Mouse (Mus musculus): ENCODE measurements at regions not wholly inside any gene's neighbourhood (a gene's known extent, or its start where the extent isn't known, plus 50 kb on each side); places are given as distances from the start of the nearest gene placed in this dataset.

DNA sequence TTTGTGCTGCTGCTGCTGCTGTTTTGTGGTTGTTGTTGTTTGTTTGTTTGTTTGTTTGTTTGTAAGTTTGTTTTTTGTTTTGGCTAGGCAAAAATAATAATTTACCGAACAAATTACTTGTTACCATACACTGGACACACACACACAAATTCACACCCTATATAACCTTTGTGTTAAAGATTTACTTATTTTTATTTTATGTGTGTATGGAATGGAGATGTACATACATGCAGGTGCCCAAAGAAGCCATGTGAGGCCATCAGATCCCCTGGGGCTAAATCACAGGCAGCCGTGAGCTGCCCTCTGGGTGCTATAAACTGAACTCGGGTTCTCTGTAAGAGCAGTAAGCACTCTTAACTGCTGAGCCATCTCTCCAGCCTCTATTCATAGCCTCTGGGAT, 56.0 kb downstream of the Pttg1 start:
- in situ Hi-C loops (cut with MboI, MseI) = loop anchor here (5.0 to 10.0 kb wide), 2 partner anchors 52 to 1135 kb away; no protein-coding TSS in a partner anchor

DNA sequence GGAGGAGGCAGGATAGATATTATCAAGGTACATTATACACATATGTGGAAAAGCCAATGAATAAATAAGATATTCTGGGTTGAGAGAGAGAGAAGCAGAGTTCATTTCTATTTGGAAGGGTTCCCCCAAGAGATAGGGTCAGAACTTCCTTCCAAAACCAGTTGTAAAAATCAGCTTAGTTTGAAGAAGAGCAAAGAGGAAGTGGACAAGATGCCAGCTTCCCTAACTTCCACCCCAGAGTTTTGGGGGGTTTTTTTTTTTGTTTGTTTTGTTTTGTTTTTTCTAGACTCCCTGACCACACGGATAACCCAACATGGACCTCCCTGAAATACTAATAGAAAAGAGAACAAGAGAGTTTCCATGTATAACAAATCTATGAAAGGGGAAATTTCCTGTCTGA, 57.7 kb downstream of the Pttg1 start:
- in situ Hi-C loops (cut with MboI, MseI) = no loop called here

DNA sequence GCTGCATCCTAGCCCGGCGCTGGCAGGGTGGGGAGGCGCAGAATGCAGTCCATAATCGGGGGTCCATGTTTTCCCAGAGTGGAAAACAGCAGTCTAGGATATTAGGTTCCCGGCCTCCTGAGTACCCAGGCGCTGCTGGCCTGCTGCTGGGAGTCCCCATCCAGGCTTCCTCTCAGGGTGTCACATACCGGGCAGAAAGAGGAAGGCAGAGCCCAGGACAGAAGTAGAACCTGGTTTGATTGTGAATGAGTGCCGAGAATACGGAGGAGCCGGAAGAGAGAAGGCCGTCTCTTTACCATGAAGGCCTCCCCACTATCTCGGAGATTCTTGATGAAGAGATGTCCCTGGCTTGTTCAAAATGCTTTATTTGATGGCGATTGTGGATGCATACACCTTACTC, 64.2 kb downstream of the Pttg1 start:
- in situ Hi-C loops (cut with MboI, MseI) = no loop called here

DNA sequence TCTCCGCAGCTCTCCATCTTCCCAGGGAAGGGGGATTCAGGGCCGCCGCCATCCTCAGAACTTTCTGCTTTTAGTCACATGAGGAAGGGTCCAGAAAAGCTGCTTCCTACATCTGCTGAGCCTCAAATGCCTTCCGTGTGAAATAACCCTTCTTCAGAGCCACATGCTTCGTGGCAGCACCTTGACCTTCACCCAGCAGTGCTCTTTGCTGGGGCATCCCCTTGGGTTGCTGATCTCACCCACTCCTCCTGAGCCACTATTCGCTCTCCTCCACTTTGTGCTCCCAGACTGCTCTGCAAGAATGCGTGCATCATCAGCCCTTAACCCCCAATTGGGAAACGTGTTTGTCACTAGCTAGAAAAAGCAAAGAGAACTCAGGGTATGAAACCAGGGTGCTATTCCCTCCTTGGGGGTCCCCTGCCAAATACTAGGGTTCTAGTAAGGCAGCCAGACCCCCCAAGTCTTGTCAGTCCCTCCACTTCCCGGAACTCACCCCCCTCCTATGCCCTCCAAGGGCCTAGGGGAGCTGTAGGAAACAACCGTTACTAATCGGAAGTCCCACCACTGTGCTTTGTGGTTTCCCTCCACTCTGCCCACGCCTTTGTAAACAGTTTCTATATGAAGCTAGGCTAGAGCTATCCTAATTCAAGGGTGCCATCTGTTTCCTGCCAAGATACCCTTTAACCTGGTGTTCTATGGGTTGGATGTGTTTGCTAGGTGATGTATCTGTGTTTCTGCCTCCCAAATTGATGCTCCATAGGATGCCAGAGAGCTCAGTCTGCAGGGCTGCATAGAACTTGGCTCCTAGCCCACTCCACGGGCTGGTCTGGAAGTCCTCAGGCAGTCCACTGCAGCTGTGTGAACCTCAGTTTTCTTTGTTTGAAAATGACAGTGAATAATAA, 67.4 kb downstream of the Pttg1 start:
- in situ Hi-C loops (cut with MboI, MseI) = no loop called here

DNA sequence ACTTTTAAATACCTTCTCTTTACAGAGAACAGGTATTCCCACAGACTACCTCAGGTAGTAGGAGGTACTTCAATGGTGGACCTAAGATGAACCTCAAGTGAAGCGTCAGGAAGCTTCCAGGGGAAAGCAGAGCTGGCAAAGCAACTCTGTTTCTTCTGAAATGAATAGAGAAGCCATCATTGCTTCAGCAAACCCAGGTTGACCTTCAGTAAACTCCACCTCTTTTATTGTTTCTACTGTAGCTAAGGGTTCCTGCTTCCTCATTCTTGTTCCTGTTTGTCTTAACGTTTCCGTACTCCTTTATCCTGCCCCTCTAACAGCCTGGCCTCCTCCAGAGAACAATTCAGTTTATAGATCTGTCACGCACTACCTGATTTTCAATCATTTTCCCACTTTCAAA, 72.4 kb downstream of the Pttg1 start:
- in situ Hi-C loops (cut with MboI, MseI) = no loop called here

DNA sequence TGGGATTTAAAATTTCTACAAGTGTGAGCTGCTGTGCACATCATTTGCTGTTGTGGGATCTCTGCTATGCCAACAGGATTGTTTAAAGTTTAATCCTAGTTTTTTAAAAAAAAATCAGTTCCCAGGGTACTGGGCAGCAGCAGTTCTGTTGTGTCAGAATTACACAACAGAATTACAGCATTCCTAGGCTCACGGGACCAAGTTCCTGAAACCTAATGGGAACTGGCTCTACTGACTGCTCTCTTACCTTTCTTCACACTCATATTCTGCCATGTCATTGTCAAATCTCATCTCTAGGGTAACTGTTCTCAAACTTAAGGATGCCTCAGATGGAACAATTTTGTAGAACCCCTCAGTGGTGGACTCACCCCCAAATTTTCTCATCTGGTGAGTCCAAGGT, 73.0 kb downstream of the Pttg1 start:
- in situ Hi-C loops (cut with MboI, MseI) = no loop called here

DNA sequence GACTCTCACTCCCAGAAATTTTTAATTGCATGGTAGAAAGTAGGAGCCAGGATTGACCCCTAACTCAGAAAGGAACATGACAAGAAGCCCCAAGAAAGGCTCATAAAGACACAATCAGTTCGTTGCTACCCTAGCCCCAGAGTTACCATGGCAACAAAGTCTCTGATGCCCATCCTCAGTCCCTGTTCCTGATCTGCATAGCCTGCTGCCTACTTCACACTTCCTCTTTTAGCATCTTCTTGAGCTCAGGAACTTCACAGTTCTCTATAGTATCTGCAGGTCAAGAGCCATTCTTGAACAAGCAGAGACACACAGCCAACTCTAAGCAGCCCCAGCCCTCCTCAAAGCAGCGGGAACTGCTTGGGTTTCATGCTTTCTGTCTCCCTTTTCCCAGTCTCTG, 74.2 kb downstream of the Pttg1 start:
- in situ Hi-C loops (cut with MboI, MseI) = no loop called here

DNA sequence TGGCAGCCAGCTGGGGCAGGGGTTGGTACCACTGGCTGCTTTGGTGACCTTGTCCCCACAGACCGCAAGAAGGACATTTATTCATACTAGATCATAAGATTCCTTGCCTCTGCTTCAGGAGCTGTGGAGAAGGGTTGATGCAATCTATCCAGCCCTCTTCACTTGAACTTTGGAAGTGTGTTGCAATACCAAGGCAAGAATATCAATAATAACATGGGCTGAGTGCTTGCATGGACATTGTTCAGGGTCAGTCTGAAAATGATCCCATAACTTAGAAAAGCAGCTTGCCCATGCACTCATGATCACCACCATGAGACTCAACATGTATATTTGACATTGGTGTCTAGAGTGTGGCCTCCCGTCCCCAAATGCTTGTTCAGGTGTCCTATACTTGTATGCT, 74.7 kb downstream of the Pttg1 start:
- in situ Hi-C loops (cut with MboI, MseI) = no loop called here

DNA sequence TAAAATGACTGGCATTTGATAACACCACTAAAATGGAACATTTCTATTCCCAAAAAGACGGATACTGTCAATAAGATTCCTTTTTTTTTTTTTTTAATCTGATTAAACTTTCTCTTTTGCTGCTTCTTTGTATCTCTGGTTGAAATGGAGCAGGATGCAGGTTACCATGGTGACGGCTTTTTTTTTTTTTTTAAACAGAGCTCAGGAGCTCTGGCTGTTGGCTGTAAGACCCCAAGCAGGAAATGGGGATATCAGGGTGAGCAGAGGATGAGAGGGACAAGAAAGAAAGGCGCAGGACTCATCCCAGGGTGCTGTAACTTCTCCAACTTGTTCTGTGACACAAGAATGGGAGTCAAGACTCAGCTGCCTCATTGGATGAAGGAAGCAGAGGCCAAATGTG, 75.8 kb downstream of the Pttg1 start:
- in situ Hi-C loops (cut with MboI, MseI) = no loop called here

DNA sequence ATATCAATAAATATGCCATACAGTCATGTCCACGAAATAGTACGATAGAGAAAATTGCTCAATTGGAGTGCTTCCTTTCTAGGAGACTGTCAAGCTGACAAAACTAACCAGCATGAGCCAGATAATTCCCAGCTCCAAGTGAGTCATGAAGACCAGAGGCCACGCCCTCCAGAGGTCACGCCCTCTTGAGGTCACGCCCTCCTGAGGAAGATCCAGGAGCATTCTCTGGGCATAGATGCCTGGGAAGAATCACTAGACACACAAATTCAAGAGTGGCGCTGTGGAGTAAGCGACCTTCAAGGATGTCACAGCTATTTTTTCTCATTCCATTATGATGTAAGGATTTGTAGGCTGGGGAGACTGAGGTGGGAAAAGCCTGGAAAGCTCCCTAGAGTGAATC, 76.5 kb downstream of the Pttg1 start:
- in situ Hi-C loops (cut with MboI, MseI) = no loop called here

DNA sequence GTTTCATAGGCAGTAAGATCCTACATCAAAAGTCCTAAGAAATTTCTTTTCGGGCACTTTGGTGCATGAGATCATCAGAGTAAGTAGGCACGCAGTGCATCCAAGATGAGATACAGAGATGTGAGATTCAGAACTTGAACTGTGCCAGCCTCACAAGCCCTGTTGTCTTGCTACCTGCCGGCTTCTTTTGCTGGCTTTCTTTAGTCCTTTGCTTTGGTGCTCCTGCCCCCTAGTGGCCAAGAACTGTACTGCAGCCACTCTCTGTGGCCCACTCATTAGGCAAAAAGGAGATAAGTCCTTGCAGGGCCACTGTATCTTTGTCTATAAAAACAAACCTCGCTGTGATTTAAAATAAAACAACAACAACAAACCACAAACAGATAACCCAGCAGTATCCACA, 77.5 kb downstream of the Pttg1 start:
- in situ Hi-C loops (cut with MboI, MseI) = no loop called here

DNA sequence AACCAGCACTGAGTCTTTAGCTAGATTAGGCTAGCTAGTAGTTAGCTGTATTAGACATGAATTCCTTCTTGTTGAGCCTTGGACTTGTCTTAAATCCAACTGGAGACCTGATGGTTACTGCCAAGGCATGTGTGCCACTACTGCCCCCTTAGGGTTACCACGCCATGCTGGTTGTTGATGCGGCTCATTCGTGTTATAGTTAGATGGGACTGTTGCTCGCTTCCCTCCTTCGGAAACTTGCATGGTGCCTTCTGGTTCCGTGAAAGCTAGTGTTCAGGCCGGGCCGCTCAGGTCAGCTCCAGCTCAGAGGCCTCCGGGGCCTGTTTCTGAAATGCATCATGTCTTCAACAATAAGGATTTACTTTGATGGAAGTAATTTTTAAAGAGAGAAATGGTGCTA, 79.6 kb downstream of the Pttg1 start:
- in situ Hi-C loops (cut with MboI, MseI) = no loop called here

DNA sequence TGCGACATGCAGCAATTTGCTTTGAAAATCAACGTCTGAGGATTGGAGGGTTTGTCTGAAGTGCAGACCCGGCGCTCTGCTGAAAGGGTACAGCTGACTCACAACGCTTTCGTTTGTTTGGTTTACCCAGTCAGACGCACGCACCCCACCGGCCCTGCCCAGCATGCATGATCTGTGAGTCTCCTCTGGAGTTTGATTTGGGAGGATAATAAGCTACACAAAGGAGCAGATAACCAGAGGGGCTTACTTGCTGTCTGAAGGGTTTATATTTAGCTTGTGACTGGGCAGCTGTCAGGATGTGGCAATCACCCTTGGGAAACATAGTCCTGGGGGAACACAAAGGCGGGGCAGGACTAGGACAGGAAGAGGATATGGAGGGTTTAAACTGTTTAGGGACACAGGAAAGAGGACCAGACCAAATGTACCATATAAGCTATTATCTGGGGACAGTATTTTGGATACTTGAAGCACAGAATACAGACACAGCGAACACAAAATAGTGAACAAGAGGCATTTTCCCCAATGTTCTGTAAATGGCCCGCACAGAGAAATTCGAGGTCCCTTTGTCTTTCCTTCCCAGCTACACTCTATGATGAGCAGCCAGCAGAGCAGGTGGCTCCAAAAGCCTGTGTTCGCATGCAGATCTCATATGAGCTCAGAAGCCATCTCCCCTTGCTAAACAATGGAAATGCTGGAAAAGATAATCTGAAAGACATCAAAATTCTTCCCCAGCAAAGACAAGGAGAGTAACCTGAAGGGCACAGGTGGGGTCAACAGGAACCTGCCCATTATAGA, 81.1 kb downstream of the Pttg1 start:
- in situ Hi-C loops (cut with MboI, MseI) = no loop called here

DNA sequence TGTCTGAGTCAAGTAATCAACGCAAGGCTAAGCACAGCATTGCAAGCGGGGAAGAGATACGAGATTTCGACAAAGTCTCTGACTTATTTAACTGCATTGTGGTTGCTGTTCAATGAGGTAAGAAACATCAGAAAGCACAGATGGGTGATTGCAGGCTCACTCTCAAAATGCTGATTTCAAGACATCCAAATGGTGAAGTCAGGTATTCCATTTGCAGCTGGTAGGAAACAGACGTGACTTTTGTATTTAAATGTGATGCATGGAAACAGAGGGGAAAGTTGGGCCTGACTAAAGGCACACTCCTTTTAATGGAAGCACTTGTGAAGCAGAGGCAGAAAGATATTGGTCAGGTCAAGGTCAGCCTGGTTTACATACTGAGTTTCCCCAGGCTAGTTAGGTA, 82.5 kb downstream of the Pttg1 start:
- in situ Hi-C loops (cut with MboI, MseI) = no loop called here

DNA sequence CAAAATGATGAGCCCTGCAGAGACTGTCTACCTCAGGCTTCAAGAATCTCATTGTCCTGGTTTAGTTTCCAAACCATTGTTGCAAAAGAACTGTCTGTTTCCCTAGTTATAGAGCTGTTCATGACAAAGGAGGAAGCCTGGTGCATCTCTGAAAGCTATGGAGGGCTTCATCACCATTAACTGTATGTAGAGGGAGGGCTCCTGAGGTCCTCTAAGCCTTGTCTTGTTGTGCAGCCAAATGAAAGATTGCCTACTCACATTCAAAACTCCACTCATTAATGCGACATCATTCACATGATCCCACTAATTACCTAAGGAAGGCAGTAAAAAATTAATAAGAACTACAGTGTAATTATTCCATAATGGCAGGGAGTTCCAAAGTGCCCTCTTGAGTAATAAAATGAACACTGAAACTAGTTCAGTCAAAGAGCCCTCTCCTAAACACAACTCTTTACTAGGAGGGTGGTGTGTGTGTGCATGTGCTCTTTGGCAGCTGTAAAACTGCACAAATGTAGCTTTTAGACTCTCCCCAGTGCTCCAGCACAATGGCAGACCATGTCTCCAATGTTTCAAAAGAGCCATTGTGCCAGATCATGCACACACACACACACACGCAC, 87.6 kb downstream of the Pttg1 start:
- in situ Hi-C loops (cut with MboI, MseI) = loop anchor here (10.0 kb wide), 1 partner anchor 914 kb away; no protein-coding TSS in a partner anchor

DNA sequence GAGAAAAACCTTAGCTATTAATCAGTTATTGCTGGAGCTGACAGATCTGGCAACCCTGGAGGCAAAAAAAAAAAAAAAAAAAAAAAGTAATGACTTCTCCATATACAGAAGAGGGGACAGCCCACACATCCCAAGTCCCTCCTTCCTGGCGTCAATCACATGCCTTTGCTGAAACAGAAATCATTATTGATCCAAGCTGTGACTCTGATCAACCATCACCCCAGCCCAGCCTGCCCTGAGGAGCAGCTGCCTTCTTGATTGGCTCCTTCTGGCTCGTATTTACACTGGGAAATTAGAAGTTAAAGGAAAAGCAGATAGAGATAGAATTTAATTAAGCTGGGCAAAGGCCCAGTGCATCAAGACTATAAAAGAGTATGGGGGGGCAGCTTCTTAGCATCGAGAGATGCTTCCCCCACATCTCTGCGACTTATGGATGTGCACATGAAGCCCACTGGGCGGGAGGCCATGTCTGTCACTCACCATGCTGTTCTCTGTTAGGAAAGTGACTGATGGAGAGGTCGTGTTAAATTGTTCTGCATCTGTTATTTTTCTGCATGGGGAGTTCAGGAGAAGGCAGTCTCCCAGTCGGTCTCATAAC, 90.3 kb downstream of the Pttg1 start:
- in situ Hi-C loops (cut with MboI, MseI) = loop anchor here (10.0 kb wide), 1 partner anchor 911 kb away; no protein-coding TSS in a partner anchor

DNA sequence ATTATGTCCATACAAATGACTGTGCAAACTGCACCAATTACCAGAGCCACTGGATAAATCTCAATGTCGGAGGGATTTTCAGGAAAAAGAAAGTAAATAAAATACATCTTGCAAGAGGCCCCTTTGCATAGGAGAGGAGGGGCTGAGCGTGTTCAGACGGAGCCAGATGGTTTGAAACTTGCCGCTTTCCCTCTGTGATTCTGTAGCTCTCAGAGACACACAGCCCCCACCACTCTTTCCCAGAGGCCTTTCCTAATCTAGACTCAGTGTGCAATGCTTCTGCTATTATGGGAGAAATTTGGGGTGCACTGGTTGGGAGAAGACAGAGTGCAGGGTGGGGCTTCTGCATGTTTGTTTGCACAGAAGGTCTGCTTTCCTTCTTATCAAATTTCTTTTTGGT, 92.5 kb downstream of the Pttg1 start:
- in situ Hi-C loops (cut with MboI, MseI) = loop anchor here (10.0 kb wide), 1 partner anchor 909 kb away; no protein-coding TSS in a partner anchor

DNA sequence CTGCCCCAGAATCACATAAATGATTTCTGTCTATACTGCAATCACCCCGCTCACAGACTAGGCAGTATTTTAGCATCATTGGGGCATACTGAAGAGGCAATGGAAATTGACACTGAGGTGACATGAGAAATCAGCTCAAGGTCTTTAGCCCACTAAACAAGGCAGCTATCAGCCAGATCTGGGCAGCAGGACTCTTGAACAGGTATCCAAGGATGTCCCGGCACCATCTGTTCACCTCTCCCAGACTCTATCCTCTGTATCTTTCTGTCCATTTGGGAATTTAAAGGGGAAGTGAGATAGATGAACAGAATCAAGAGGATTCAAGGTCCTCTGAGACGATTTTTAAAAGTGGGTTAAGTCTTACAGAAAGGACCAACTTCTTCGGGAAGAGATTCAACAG, 112.1 kb downstream of the Pttg1 start:
- in situ Hi-C loops (cut with MboI, MseI) = no loop called here

Measured in T-helper 2 cell (primary cell).